Mouse (Mus musculus): ENCODE measurements at regions not wholly inside any gene's neighbourhood (a gene's known extent, or its start where the extent isn't known, plus 50 kb on each side); places are given as distances from the start of the nearest gene placed in this dataset.

- Histone ChIP-seq H3K9ac (ENCODE audit: insufficient read depth, low read depth) (no peak overlapping the region), H3K79me2 (replicated peaks; ENCODE audit: control insufficient read depth, extremely low read depth, insufficient read depth, poor library complexity, severe bottlenecking) (no peaks in the 10 kb centered on the region), H3K36me3 (replicated peaks in 1 of 2; ENCODE audit: control insufficient read depth in 1 of 2, insufficient read depth in 1 of 2, low read length in 1 of 2) (no peaks in the 10 kb centered on the region), H3K9me3 (replicated peaks; ENCODE audit: low read length) (no peaks in the 10 kb centered on the region), H3K27ac (ENCODE audit: insufficient read depth, low read depth) (no peak overlapping the region), H3K27me3 (replicated peaks) (no peaks in the 10 kb centered on the region), H3K4me1 (ENCODE audit: control insufficient read depth in 1 of 2, insufficient read depth in 2 of 2) (peaks cover 3 to 43% of the 10 kb centered on the region in 2 experiments; a peak in 3 of 4 replicates), H3K4me3 (replicated peaks in 1 of 3; ENCODE audit: low read depth in 2 of 3, low read length in 2 of 3, poor library complexity in 1 of 3) (no peak overlapping the region), H3K4me2 (ENCODE audit: insufficient read depth, low read depth, poor library complexity, severe bottlenecking) (no peak overlapping the region)
- in situ Hi-C loops (cut with MboI; ENCODE audit: low pct_ligation_motif_present, low pct_unique_long_range_greater_than_20kb, low sequenced_read_pairs) = no loop called here
- TF ChIP-seq KAT2A (IDR thresholded peaks at IDR 0.05; ENCODE audit: insufficient replicate concordance, low read length) = no peak
- no peak for DNase-seq (ENCODE audit: extremely low read depth)
- dilution Hi-C loops (cut with MboI; ENCODE audit: extremely low pct_ligation_motif_present, extremely low pct_unique_long_range_greater_than_20kb, low sequenced_read_pairs) = no loop called here
These were observed 53.1 kb upstream of the Mdm1 start for GRCm38 (mm10) chr10:118088499-118088898.

GRCm38 (mm10) chr10:118089879-118090278 lies 51.7 kb upstream of the Mdm1 start:
- Histone ChIP-seq H3K4me3 (replicated peaks in 1 of 3; ENCODE audit: low read depth in 2 of 3, low read length in 2 of 3, poor library complexity in 1 of 3) (no peak overlapping the region), H3K36me3 (replicated peaks in 1 of 2; ENCODE audit: control insufficient read depth in 1 of 2, insufficient read depth in 1 of 2, low read length in 1 of 2) (no peaks in the 10 kb centered on the region), H3K9me3 (replicated peaks; ENCODE audit: low read length) (no peaks in the 10 kb centered on the region), H3K9ac (ENCODE audit: insufficient read depth, low read depth) (no peak overlapping the region), H3K4me2 (ENCODE audit: insufficient read depth, low read depth, poor library complexity, severe bottlenecking) (no peak overlapping the region), H3K27me3 (replicated peaks) (no peaks in the 10 kb centered on the region), H3K27ac (ENCODE audit: insufficient read depth, low read depth) (no peak overlapping the region), H3K79me2 (replicated peaks; ENCODE audit: control insufficient read depth, extremely low read depth, insufficient read depth, poor library complexity, severe bottlenecking) (no peaks in the 10 kb centered on the region), H3K4me1 (ENCODE audit: control insufficient read depth in 1 of 2, insufficient read depth in 2 of 2) (peaks cover 4 to 46% of the 10 kb centered on the region in 2 experiments; a peak in 3 of 4 replicates)
- TF ChIP-seq TCF12 (IDR thresholded peaks at IDR 0.05; ENCODE audit: low read depth, low read length) (no peak), CHD1 (IDR thresholded peaks at IDR 0.05; ENCODE audit: low read depth, low read length) (no peak), EP300 (IDR thresholded peaks at IDR 0.05; ENCODE audit: low read length) (no peak), MYC (IDR thresholded peaks at IDR 0.05; ENCODE audit: low read depth, low read length) (no peak), MAFK (IDR thresholded peaks at IDR 0.05; ENCODE audit: insufficient replicate concordance, low read length) (no peak), MAX (IDR thresholded peaks at IDR 0.05; ENCODE audit: low read length) (no peak), ELF1 (IDR thresholded peaks at IDR 0.05; ENCODE audit: low read depth, low read length) (no peak), ZKSCAN1 (IDR thresholded peaks at IDR 0.05; ENCODE audit: borderline replicate concordance, low read depth, low read length) (no peak), CHD2 (IDR thresholded peaks at IDR 0.05; ENCODE audit: low read length) (no peak), MXI1 (IDR thresholded peaks at IDR 0.05; ENCODE audit: low read depth, low read length) (no peak), PAX5 (IDR thresholded peaks at IDR 0.05; ENCODE audit: low read length) (no peak), USF1 (IDR thresholded peaks at IDR 0.05; ENCODE audit: low read depth, low read length) (no peak), JUND (conservative IDR thresholded peaks at IDR 0.05; ENCODE audit: low read depth, low read length) (no peak), GABPA (IDR thresholded peaks at IDR 0.05; ENCODE audit: insufficient replicate concordance, low read depth, low read length) (no peak), MAZ (IDR thresholded peaks at IDR 0.05; ENCODE audit: low read depth, low read length) (no peak), RCOR1 (conservative IDR thresholded peaks at IDR 0.05; ENCODE audit: low read depth, low read length) (no peak), SIN3A (IDR thresholded peaks at IDR 0.05; ENCODE audit: low read length) (no peak), NELFE (IDR thresholded peaks at IDR 0.05; ENCODE audit: low read depth, low read length) (no peak), ZMIZ1 (IDR thresholded peaks at IDR 0.05; ENCODE audit: low read depth, low read length) (no peak)
- dilution Hi-C loops (cut with MboI; ENCODE audit: extremely low pct_ligation_motif_present, extremely low pct_unique_long_range_greater_than_20kb, low sequenced_read_pairs) = no loop called here
- in situ Hi-C loops (cut with MboI; ENCODE audit: low pct_ligation_motif_present, low pct_unique_long_range_greater_than_20kb, low sequenced_read_pairs) = no loop called here
- DNase-seq (ENCODE audit: extremely low read depth) = no peak

Measured in CH12.LX (cell line).